Mouse (Mus musculus) ovary, postnatal 10 days (tissue): ENCODE results near the gene Xirp2.
"Not testable (repeated sequence)": the region's sequence is repeated elsewhere in the genome, so short reads cannot be mapped to it uniquely, and the experiment has no call there.

ENCODE experiments used
- DNase-seq: peaks from one replicate; pipeline ENCODE4 v3.0.0; 2022; ENCODE audit warnings: low spot score

Xirp2 gene

GRCm38 (mm10) chr2:67445780-67446179, at the start of gene Xirp2:
Gene Xirp2, plus strand, starts transcription at chr2:67446002.
- DNase-seq = no peak

GRCm38 (mm10) chr2:67413425-67413824, 32.4 kb upstream of the Xirp2 start, which contains the start of gene Gm21830:
Gene Gm21830, plus strand, starts transcription at chr2:67413725.
- DNase-seq = not testable (repeated sequence)

GRCm38 (mm10) chr2:67420853-67421252, 24.9 kb upstream of the Xirp2 start:
- DNase-seq = no peak

- DNase-seq = no peak
Observed at GRCm38 (mm10) chr2:67422799-67423198, 23.0 kb upstream of the Xirp2 start.

- DNase-seq = no peak
Observed at GRCm38 (mm10) chr2:67433081-67433480, 12.7 kb upstream of the Xirp2 start, which contains the start of gene Gm26727. Gene Gm26727, minus strand, starts transcription at chr2:67433181.

GRCm38 (mm10) chr2:67438309-67438708, 7.5 kb upstream of the Xirp2 start:
- DNase-seq = no peak

- no peak for DNase-seq
Observed at GRCm38 (mm10) chr2:67446772-67447171, 970 bp downstream of the Xirp2 start.

- DNase-seq = no peak
Observed at GRCm38 (mm10) chr2:67447206-67447605, 1.4 kb downstream of the Xirp2 start.

- no peak for DNase-seq
Observed at GRCm38 (mm10) chr2:67460857-67461256, 15.1 kb downstream of the Xirp2 start.

- DNase-seq = no peak
Observed at GRCm38 (mm10) chr2:67467036-67467435, 21.2 kb downstream of the Xirp2 start.

- DNase-seq = not testable (repeated sequence)
Observed at GRCm38 (mm10) chr2:67470030-67470429, 24.2 kb downstream of the Xirp2 start.

- DNase-seq = no peak
Observed at GRCm38 (mm10) chr2:67477753-67478152, 32.0 kb downstream of the Xirp2 start.

- no peak for DNase-seq
Observed at GRCm38 (mm10) chr2:67481051-67481450, 35.2 kb downstream of the Xirp2 start.

GRCm38 (mm10) chr2:67486721-67487120, 40.9 kb downstream of the Xirp2 start:
- DNase-seq = no peak

GRCm38 (mm10) chr2:67487162-67487561, 41.4 kb downstream of the Xirp2 start:
- no peak for DNase-seq

- no peak for DNase-seq
Observed at GRCm38 (mm10) chr2:67488465-67489127, 42.8 kb downstream of the Xirp2 start.

GRCm38 (mm10) chr2:67489128-67489492, 43.3 kb downstream of the Xirp2 start:
- DNase-seq = no peak

GRCm38 (mm10) chr2:67505457-67505856, 59.7 kb downstream of the Xirp2 start:
- no peak for DNase-seq

GRCm38 (mm10) chr2:67516405-67516804, 70.6 kb downstream of the Xirp2 start:
- no peak for DNase-seq

GRCm38 (mm10) chr2:67535347-67535746, 89.5 kb downstream of the Xirp2 start:
- no peak for DNase-seq

GRCm38 (mm10) chr2:67539426-67539825, 93.6 kb downstream of the Xirp2 start:
- no peak for DNase-seq

GRCm38 (mm10) chr2:67541957-67542696, 96.3 kb downstream of the Xirp2 start:
- DNase-seq = no peak

- no peak for DNase-seq
Observed at GRCm38 (mm10) chr2:67544426-67544825, 98.6 kb downstream of the Xirp2 start.
